Mouse (Mus musculus) bone marrow macrophage, adult 2 months (primary cell): Measurements from ENCODE around the gene Gm17324.

Source experiments
- CTCF ChIP-seq: IDR thresholded peaks from 2 replicates; pipeline ENCODE4 v1.5.1; 2012; ENCODE audit warnings: low read depth, mild to moderate bottlenecking, low read length, moderate library complexity
- POLR2A ChIP-seq: IDR thresholded peaks from 2 replicates; pipeline ENCODE4 v1.6.1; 2012; ENCODE audit warnings: mild to moderate bottlenecking, low read depth, low read length, borderline replicate concordance

GRCm38 (mm10) chr9:78475383-78475780 lies 26.8 kb upstream of the Gm17324 start:
- no peak for TF ChIP-seq CTCF
- no peak for TF ChIP-seq POLR2A
